Mouse (Mus musculus): ENCODE results near the gene Spag17.
A peak's percentile ranks its signal among the peaks of the same experiment; 100 is the strongest.

Gene Spag17

DNA sequence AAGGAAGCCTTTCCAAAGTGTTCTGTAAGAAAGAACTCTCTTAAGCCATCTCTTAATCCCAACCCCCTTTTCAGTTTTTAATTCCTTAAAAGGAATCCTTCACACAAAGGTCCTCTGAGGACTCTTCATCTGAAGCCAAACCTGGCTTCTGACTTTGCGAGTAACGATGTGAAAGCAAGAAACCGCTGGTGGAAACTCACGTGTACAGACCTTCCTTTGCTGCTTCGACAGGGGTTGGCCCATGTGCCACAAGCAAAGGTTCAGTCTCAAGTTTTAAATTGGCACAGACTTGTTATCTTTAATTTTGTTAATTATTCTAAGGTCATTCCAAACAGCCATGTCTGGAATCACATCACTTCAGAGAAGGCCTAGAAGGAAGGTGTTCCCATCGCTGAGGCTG, 79.1 kb downstream of the Spag17 start:
- no peak for DNase-seq (ENCODE audit: extremely low read depth, low read depth, low spot score)

DNA sequence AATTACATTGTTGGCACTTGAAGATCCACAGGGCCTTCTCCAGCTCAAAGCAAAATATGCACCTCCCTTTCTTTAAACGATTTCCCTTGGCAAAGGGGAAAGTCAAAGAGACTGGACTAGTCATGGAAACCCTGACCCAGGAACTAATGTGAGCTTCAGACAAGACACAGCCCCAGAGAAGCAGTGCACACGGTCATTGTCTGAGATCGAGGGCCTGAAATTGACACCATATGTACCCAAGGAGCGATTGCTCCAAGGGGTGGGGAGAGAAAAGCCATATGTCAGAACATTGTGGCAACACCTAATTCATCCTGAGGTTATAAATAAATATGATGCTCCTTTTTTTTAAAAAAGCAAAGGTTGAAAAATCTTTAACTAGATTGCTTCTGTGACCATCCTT, 80.7 kb downstream of the Spag17 start:
- no peak for DNase-seq (ENCODE audit: extremely low read depth, low read depth, low spot score)

DNA sequence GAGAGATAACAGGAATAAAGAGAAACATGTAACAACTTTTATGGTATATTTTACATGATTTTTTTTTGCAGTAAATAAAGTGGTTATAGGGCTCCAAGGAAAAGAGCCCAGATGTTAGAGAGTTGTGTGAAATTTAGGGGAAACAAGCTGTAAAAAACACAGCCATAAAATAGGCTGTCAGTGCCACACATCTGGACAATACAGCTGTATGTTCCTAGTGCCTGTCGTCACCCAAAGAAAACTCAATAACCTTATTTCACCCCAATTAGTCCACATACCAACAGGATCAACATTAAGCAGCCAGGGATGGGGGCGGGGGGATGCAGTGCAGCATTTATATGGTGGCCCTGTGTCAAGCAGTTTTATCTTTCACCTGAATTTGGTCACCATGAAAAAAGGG, 81.1 kb downstream of the Spag17 start:
- no peak for DNase-seq (ENCODE audit: extremely low read depth, low read depth, low spot score)

GRCm38 (mm10) chr3:99970766-99971165, 85.6 kb downstream of the Spag17 start:
- no peak for DNase-seq (ENCODE audit: extremely low read depth, low read depth, low spot score)

DNA sequence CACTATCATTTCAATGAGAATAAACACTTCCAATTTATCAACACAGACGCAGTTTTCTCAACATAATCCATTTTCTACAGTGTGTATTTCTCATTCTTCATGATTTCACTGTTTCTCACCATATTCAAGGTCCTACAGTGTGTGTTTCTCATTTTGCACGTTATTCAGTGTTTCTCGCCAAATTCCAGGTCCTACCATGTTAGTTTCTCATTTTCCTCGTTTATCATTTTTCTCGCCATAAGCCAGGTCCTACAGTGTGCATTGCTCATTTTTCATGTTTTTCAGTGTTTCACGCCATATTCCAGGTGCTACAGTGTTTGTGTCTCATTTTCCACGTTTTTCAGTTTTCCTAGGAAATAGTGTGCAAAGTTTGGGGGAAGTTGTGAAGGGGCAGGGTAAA, 95.8 kb downstream of the Spag17 start:
- DNase-seq (ENCODE audit: extremely low read depth, low read depth, low spot score): no peak

DNA sequence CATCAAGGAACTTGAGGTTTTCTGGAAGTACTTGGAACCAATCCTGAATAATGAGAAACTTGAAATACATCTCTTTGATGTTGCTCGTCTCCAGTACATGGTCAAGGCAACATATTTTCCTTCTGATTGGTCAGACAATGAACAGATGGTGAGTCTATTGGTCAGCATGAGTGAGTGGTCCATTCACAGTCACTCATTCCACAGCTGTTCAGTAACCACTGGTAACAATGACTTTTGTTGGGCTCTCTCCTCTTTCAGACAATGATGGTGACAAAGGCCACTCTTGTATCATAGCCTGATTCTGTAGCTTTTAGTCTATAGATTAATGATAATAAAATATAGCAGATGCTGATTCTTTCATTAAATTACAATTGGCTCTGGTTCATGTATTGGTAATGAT, 119.5 kb downstream of the Spag17 start:
- DNase-seq (ENCODE audit: extremely low read depth, low read depth, low spot score): no peak

DNA sequence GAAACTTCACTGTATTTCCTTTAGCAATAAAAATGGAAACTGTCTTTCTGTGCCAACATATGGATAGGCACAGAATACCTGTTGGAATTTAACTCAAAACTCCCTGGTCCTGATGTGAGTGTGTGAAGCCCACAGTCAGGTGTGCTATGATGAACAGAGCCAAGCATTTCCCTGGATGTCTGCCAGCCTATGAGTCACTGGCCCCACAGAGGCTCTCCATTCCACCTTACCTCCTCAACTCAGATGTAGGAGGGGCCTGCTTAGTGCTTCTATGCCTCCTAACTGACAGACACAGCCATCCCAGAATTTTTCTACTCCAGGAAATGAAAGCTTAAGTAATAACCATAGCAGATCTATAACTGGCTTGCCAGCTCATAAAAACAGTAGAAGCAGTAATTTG, 124.6 kb downstream of the Spag17 start:
- DNase-seq (ENCODE audit: extremely low read depth, low read depth, low spot score): no peak

DNA sequence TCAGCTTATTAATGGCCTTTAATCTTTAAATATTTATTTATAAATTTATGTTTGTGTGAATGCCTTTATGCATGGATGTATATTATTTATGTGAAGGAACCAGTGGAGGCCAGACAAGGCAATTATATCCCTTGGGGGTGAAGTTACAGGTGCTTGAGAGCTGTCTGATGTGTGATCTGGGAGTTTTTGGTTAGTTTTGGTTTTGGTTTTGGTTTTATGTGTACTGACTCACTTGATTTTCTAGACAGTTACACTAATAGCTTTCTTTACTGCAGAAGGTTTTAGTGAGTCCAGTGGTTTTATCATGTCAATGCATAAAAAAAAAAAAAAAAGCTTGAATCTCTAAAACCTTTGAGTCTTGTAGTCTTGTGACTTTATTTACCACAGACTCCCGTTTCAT, 128.9 kb downstream of the Spag17 start:
- DNase-seq (ENCODE audit: extremely low read depth, low read depth, low spot score): no peak

DNA sequence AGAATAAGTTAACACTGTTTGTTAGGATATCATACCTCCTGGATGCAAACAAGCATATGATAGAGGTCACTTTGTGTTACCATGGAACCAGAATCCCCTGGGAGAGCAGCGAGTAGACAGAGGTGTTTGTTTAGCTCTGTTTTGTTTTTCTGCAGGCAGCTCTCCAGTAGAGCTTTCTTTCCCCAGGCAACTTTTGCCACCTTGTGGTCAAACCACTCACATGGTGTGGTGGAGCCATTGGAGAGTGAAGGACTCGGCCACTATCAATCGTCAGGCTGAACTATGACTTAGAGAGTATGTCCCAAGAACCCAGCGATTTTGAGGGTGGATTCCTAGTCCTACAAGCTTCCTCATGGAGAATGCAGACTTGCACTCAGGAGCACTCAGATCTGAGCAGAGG, 146.1 kb downstream of the Spag17 start:
- DNase-seq (ENCODE audit: extremely low read depth, low read depth, low spot score): no peak

- DNase-seq (ENCODE audit: extremely low read depth, low read depth, low spot score): no peak
Measured at GRCm38 (mm10) chr3:100032969-100033368, 147.8 kb downstream of the Spag17 start.

GRCm38 (mm10) chr3:100034366-100034956, 149.3 kb downstream of the Spag17 start:
- no peak for DNase-seq (ENCODE audit: extremely low read depth, low read depth, low spot score)

- no peak for DNase-seq (ENCODE audit: extremely low read depth, low read depth, low spot score)
Measured at GRCm38 (mm10) chr3:100035097-100035496, 149.9 kb downstream of the Spag17 start.

- no peak for DNase-seq (ENCODE audit: extremely low read depth, low read depth, low spot score)
Measured at GRCm38 (mm10) chr3:100036846-100037245, 151.6 kb downstream of the Spag17 start.

- no peak for DNase-seq (ENCODE audit: extremely low read depth, low read depth, low spot score)
Measured at GRCm38 (mm10) chr3:100074406-100074805, 189.2 kb downstream of the Spag17 start.

GRCm38 (mm10) chr3:100102386-100103092, 217.3 kb downstream of the Spag17 start:
- no peak for DNase-seq (ENCODE audit: extremely low read depth, low read depth, low spot score)

GRCm38 (mm10) chr3:100106736-100107135, 221.5 kb downstream of the Spag17 start:
- DNase-seq (ENCODE audit: extremely low read depth, low read depth, low spot score): peak; percentile 25

- no peak for DNase-seq (ENCODE audit: extremely low read depth, low read depth, low spot score)
Measured at GRCm38 (mm10) chr3:100118681-100119080, 233.5 kb downstream of the Spag17 start.

DNA sequence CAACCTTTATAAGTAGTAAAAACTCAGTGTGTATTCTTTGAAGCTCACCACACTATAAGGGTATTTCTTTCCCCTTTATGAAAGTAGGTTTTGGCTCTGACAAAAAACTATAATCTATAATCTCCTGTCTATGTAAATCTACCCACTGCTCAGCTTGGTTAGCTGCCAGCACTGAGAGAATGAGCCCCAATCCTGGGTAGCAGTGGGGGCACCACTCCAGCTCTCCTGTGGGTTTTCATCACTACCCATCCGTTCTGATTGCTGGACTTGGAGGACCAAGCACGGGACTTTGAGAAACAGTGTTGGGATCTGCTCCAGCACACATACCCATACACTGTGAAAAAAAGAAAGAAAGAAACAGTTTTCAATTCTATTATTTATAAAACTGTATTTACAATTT, 236.8 kb downstream of the Spag17 start:
- DNase-seq (ENCODE audit: extremely low read depth, low read depth, low spot score): no peak

GRCm38 (mm10) chr3:100122445-100122844, 237.2 kb downstream of the Spag17 start:
- DNase-seq (ENCODE audit: extremely low read depth, low read depth, low spot score): no peak

- DNase-seq (ENCODE audit: extremely low read depth, low read depth, low spot score): no peak
Measured at GRCm38 (mm10) chr3:100160682-100161445, 275.7 kb downstream of the Spag17 start.

- no peak for DNase-seq (ENCODE audit: extremely low read depth, low read depth, low spot score)
Measured at GRCm38 (mm10) chr3:100161665-100162314, 276.6 kb downstream of the Spag17 start.
